Mouse (Mus musculus) spleen, postnatal 14 days (tissue): ENCODE data around the gene Ogfod2.

Experiments used
- DNase-seq, 2 experiments: peaks; one replicate each; pipeline ENCODE4 v3.0.0; 2021 to 2022; ENCODE audit warnings: low spot score in 2 of 2

Gene Ogfod2

DNA sequence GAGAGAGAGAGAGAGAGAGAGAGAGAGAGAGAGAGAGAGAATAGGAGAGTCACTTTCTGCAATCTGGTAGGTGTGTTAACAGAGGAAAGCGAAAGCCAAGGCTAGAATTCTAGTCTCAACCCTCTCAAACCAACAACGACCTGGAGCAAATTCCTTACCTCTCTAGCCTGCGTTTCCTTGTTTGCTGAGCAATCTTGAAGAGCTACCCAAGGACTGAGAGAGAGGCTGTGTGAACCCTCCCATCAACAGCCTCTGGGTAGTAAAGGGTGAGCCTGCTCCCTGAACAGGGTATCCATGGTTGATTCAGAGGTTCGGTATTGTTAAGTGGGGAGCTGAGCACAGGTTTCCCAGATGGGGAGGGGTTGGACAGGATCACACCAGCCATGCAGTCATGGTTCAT is 40.6 kb downstream of the Ogfod2 start:
- no peak for DNase-seq

DNA sequence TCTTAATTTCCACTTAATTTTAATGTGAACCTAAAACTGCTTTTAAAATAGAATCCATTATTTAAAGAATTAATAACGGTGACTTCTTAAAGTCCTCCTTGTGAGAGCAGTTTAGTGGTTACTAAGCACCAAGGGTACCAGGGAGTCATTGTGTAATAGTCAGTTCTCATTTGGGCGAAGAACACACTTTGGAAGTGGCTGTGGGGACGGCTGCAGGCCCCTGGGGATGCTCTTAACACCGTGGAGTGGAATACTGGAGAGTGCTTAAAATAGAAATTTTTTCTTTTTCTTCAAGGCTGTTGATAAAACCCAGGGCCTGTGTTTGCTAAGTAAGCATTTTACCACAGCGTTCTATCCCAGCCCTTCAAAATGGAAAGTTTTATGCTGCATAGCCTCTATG is 43.8 kb downstream of the Ogfod2 start:
- DNase-seq = no peak

DNA sequence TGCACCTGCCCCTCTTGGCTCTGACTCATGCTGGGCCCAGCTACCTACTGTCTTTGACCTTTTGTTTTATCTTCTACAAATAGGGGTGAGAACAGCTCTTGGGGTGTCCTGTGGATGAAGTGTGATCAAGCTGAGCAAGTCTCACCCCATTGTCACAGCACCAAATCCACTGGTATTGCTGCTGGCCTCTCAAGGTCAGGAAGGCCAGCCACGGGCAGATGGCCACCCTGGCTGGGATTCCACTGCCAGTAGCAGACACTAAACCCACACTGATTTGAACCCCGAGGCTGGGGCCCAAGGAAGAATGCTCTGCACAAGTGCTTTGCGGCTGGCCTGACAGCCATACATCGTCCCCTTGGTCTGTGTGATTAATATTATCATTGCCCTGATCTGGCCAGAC is 46.2 kb downstream of the Ogfod2 start:
- no peak for DNase-seq

DNA sequence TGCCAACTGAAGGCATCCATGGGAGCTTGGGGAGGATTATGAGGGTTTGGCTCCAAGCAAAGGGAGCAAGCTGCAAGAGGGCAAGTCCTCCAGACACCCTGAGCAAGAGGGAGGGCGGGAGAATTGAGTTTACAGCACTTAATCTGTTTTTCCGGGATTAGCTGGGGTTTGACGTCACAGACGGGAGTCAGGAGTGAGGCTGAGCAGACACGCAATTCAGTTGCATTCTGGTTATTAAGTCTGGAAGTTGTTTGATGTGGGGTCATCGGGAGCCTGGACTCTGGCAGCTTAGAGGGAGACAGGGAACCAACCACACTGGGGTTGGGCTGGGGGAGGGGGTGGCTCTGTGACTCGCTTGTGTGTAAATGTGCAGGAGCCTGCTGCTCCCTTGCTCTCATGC is 47.4 kb downstream of the Ogfod2 start:
- DNase-seq = no peak

DNA sequence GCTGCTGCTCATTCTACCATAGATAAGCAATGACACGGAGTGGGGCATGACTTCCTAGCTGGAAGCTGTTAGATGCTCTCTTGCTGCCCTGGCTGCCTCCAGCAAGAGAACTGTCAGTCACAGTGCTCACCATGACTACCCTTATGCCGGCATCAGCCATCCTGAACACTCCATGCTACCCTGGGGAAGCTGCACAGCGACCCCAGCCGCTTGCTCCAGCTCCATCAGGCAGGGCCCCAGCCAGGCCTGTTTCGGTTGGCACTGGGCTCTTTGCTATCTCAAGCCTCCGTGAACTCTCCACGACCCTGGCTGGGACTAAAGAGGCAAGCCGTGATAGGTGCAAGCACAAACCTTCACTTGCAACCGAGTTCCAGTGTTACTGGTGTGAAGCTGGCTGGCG is 49.7 kb downstream of the Ogfod2 start:
- no peak for DNase-seq

DNA sequence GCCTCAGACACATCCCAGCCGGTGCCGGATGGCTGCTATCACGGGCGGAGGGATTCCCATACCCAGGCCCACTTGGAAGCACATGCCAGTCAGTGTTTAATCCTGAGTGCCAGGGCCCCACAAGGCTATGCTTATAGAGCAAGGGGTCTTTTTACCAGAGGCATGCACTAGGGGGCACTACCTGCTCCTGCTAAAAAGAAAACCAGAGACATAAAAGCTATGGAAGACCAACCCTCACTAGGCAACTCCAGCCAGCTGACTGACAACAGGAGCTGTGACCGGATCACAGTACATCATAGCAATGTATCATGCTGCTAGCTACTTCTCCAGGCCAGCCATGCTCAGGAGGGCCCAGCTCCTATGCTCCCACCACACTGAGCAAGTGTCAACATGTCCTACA is 50.5 kb downstream of the Ogfod2 start:
- peak; percentile 36 to 65 for DNase-seq

DNA sequence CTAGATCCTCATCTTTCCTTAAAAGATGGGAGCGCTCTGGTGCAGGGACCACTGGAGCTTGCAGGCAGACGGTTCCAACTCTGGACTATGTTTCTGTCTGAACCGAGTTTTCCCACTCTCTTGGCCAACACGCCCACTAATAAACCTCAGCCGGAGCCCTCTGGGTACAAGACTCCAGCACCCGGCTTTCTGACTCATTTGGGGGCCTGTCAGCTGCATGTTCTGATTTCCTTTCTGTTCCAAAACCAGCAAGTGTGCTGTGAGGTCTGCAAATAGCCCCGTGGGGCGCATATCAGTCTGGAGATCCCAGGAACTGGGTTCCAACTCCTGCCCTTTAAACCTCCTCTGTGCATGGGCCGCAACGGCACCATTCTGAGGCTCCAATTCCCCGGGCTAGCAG is 51.3 kb downstream of the Ogfod2 start:
- no peak for DNase-seq
